Mouse (Mus musculus) forebrain, embryonic 15.5 days (tissue): Measurements from ENCODE around the gene Wwox. TPM values are rescaled to one million over a fixed set of nuclear protein-coding genes. Genes with fewer than 3 reads are reported as not detected.
A peak's percentile ranks its signal among the peaks of the same experiment; 100 is the strongest.

ENCODE experiments used
- ATAC-seq: fragments of 200-750 bp; cut with Nextera tagmentation; replicated peaks from 2 replicates; pipeline ENCODE4 v1.8.0; 2017; ENCODE audit warnings: mild to moderate bottlenecking, moderate TSS enrichment, moderate library complexity
- H3K27ac ChIP-seq: fragments of 300-500 bp; sonication (generic); replicated peaks from 2 replicates; pipeline ENCODE4 v1.5.1; 2015; ENCODE audit warnings: mild to moderate bottlenecking, inconsistent platforms
- H3K27me3 ChIP-seq: fragments of 300-500 bp; sonication (generic); 2 replicates; pipeline ENCODE4 v1.6.1; 2015; ENCODE audit warnings: inconsistent platforms
- H3K36me3 ChIP-seq: fragments of 300-500 bp; sonication (generic); 2 replicates; pipeline ENCODE4 v1.6.1; 2015; ENCODE audit warnings: mild to moderate bottlenecking, inconsistent platforms
- H3K4me1 ChIP-seq: fragments of 300-500 bp; sonication (generic); 2 replicates; pipeline ENCODE4 v1.6.1; 2015; ENCODE audit warnings: inconsistent platforms
- H3K4me2 ChIP-seq: fragments of 300-500 bp; sonication (generic); replicated peaks from 2 replicates; pipeline ENCODE4 v1.6.1; 2015; ENCODE audit warnings: mild to moderate bottlenecking, inconsistent platforms
- H3K4me3 ChIP-seq: fragments of 300-500 bp; sonication (generic); 2 replicates; pipeline ENCODE4 v1.5.1; 2015; ENCODE audit warnings: mild to moderate bottlenecking, inconsistent platforms
- H3K9ac ChIP-seq: fragments of 300-500 bp; sonication (generic); replicated peaks from 2 replicates; pipeline ENCODE4 v1.6.1; 2015; ENCODE audit warnings: mild to moderate bottlenecking, inconsistent platforms
- H3K9me3 ChIP-seq: fragments of 300-500 bp; sonication (generic); 2 replicates; pipeline ENCODE4 v1.6.1; 2016; ENCODE audit warnings: inconsistent platforms
- WGBS: fragments of 180-500 bp; shearing (Covaris S2); methylation state at CpG from one replicate; pipeline ENCODE4 v1.1.7; 2015; ENCODE audit warnings: mixed read lengths; 5-methylcytosine and 5-hydroxymethylcytosine counted together
- polyA plus RNA-seq: library from polyadenylated mRNA; unstranded; fragments of >200 nt; fragmentation: Nextera tagmentation; extraction: Ambion mirVana; gene quantifications from 2 replicates; pipeline ENCODE4 v1.2.1, GENCODE M21; 2015

The Wwox gene
- polyA plus RNA-seq, 1 experiment from 2014 or later, result 10.7 TPM

GRCm38 (mm10) chr8:115110423-115110822, 671.0 kb downstream of the Wwox start:
- 84% methylated on average over 9 of the region's 9 CpGs for WGBS
- no peaks in the 10 kb centered on the region for H3K27me3 ChIP-seq
- H3K36me3 ChIP-seq, result no peaks in the 10 kb centered on the region
- no peak overlapping the region for H3K9ac ChIP-seq
- H3K4me2 ChIP-seq, result no peak overlapping the region
- H3K27ac ChIP-seq, result no peak overlapping the region
- no peak overlapping the region for H3K4me3 ChIP-seq
- ATAC-seq, result no peak
- no peaks in the 10 kb centered on the region for H3K9me3 ChIP-seq
- H3K4me1 ChIP-seq, result 0 out of 2 replicates have a peak, but pooled peaks cover 7% of the 10 kb centered on the region

- Histone ChIP-seq H3K27ac (no peak overlapping the region), H3K9ac (no peak overlapping the region), H3K36me3 (no peaks in the 10 kb centered on the region), H3K4me2 (no peak overlapping the region), H3K27me3 (no peaks in the 10 kb centered on the region), H3K4me1 (0 out of 2 replicates have a peak, but pooled peaks cover 5% of the 10 kb centered on the region), H3K9me3 (no peaks in the 10 kb centered on the region), H3K4me3 (no peak overlapping the region)
- 89% methylated on average over 2 of the region's 2 CpGs for WGBS
- no peak for ATAC-seq
These were observed 672.6 kb downstream of the Wwox start for GRCm38 (mm10) chr8:115112062-115112461.

- Histone ChIP-seq H3K36me3 (no peaks in the 10 kb centered on the region), H3K27ac (no peak overlapping the region), H3K9ac (no peak overlapping the region), H3K27me3 (no peaks in the 10 kb centered on the region), H3K4me3 (no peak overlapping the region), H3K4me2 (no peak overlapping the region), H3K9me3 (no peaks in the 10 kb centered on the region), H3K4me1 (0 out of 2 replicates have a peak, but pooled peaks cover 5% of the 10 kb centered on the region)
- no peak for ATAC-seq
- WGBS, result 31% methylated on average over 6 of the region's 6 CpGs
These were observed 675.0 kb downstream of the Wwox start for GRCm38 (mm10) chr8:115114498-115114897.

- H3K27me3 ChIP-seq, result no peaks in the 10 kb centered on the region
- no peak overlapping the region for H3K9ac ChIP-seq
- H3K27ac ChIP-seq, result no peak overlapping the region
- peaks cover 5% of the 10 kb centered on the region; the same call in 1 of the 2 replicates for H3K4me1 ChIP-seq
- no peak overlapping the region for H3K4me2 ChIP-seq
- whole genome bisulfite sequencing, result 30% methylated on average over 7 of the region's 7 CpGs
- no peaks in the 10 kb centered on the region for H3K36me3 ChIP-seq
- no peak overlapping the region for H3K4me3 ChIP-seq
- no peak for ATAC-seq
- H3K9me3 ChIP-seq, result no peaks in the 10 kb centered on the region
These were observed 686.6 kb downstream of the Wwox start for GRCm38 (mm10) chr8:115126081-115126480.

GRCm38 (mm10) chr8:115126674-115127073, 687.2 kb downstream of the Wwox start:
- Histone ChIP-seq H3K4me3 (no peak overlapping the region), H3K27ac (no peak overlapping the region), H3K27me3 (no peaks in the 10 kb centered on the region), H3K36me3 (no peaks in the 10 kb centered on the region), H3K9ac (no peak overlapping the region), H3K4me2 (no peak overlapping the region), H3K4me1 (peaks cover 5% of the 10 kb centered on the region; the same call in 1 of the 2 replicates), H3K9me3 (no peaks in the 10 kb centered on the region)
- 91% methylated on average over 5 of the region's 5 CpGs for WGBS
- ATAC-seq, result no peak

- no peak for ATAC-seq
- 94% methylated on average over 4 of the region's 4 CpGs for WGBS
- no peak overlapping the region for H3K27ac ChIP-seq
- no peaks in the 10 kb centered on the region for H3K36me3 ChIP-seq
- no peaks in the 10 kb centered on the region for H3K9me3 ChIP-seq
- no peak overlapping the region for H3K4me2 ChIP-seq
- peaks cover 16% of the 10 kb centered on the region for H3K4me1 ChIP-seq
- H3K4me3 ChIP-seq, result no peak overlapping the region
- H3K9ac ChIP-seq, result no peak overlapping the region
- H3K27me3 ChIP-seq, result no peaks in the 10 kb centered on the region
These were observed 689.9 kb downstream of the Wwox start for GRCm38 (mm10) chr8:115129307-115129706.

- no peaks in the 10 kb centered on the region for H3K36me3 ChIP-seq
- H3K4me3 ChIP-seq, result no peak overlapping the region
- H3K9me3 ChIP-seq, result no peaks in the 10 kb centered on the region
- H3K4me2 ChIP-seq, result no peak overlapping the region
- peaks cover 4% of the 10 kb centered on the region; the same call in 1 of the 2 replicates for H3K27me3 ChIP-seq
- 44% methylated on average over 17 of the region's 17 CpGs for WGBS
- peak overlapping the region; percentile 24; the same call in 1 of the 2 replicates for H3K27ac ChIP-seq
- H3K9ac ChIP-seq, result no peak overlapping the region
- no peak for ATAC-seq
- peaks cover 11% of the 10 kb centered on the region; the same call in 1 of the 2 replicates for H3K4me1 ChIP-seq
These were observed 693.7 kb downstream of the Wwox start for GRCm38 (mm10) chr8:115133119-115133518.

- ATAC-seq, result no peak
- no peak overlapping the region for H3K4me3 ChIP-seq
- WGBS, result 8% methylated on average over 7 of the region's 7 CpGs
- H3K27ac ChIP-seq, result peak overlapping the region; percentile 24
- H3K9ac ChIP-seq, result no peak overlapping the region
- H3K4me1 ChIP-seq, result peaks cover 11% of the 10 kb centered on the region; the same call in 1 of the 2 replicates
- no peaks in the 10 kb centered on the region for H3K36me3 ChIP-seq
- H3K9me3 ChIP-seq, result no peaks in the 10 kb centered on the region
- H3K27me3 ChIP-seq, result peaks cover 11% of the 10 kb centered on the region; the same call in 1 of the 2 replicates
- no peak overlapping the region for H3K4me2 ChIP-seq
These were observed 694.3 kb downstream of the Wwox start for GRCm38 (mm10) chr8:115133711-115134218.

GRCm38 (mm10) chr8:115136888-115137287, 697.4 kb downstream of the Wwox start:
- 92% methylated on average over 10 of the region's 10 CpGs for WGBS
- no peaks in the 10 kb centered on the region for H3K9me3 ChIP-seq
- H3K4me1 ChIP-seq, result peaks cover 21% of the 10 kb centered on the region
- no peak for ATAC-seq
- no peak overlapping the region for H3K27ac ChIP-seq
- peaks cover 22% of the 10 kb centered on the region for H3K27me3 ChIP-seq
- no peak overlapping the region for H3K4me3 ChIP-seq
- no peak overlapping the region for H3K4me2 ChIP-seq
- H3K36me3 ChIP-seq, result no peaks in the 10 kb centered on the region
- H3K9ac ChIP-seq, result no peak overlapping the region

- no peak for ATAC-seq
- H3K4me2 ChIP-seq, result peak overlapping the region; percentile 4; the same call in 1 of the 2 replicates
- no peaks in the 10 kb centered on the region for H3K9me3 ChIP-seq
- WGBS, result 7% methylated on average over 8 of the region's 8 CpGs
- peaks cover 16% of the 10 kb centered on the region for H3K4me1 ChIP-seq
- H3K9ac ChIP-seq, result no peak overlapping the region; the same call in 1 of the 2 replicates
- no peaks in the 10 kb centered on the region for H3K36me3 ChIP-seq
- H3K4me3 ChIP-seq, result no peak overlapping the region
- no peak overlapping the region for H3K27ac ChIP-seq
- H3K27me3 ChIP-seq, result peaks cover 62% of the 10 kb centered on the region
These were observed 702.2 kb downstream of the Wwox start for GRCm38 (mm10) chr8:115141614-115142013.

- no peak overlapping the region for H3K4me2 ChIP-seq
- no peak overlapping the region for H3K27ac ChIP-seq
- H3K4me1 ChIP-seq, result peaks cover 19% of the 10 kb centered on the region
- H3K9ac ChIP-seq, result no peak overlapping the region
- peaks cover 57% of the 10 kb centered on the region for H3K27me3 ChIP-seq
- H3K36me3 ChIP-seq, result no peaks in the 10 kb centered on the region
- no peak for ATAC-seq
- 70% methylated on average over 9 of the region's 9 CpGs for WGBS
- no peaks in the 10 kb centered on the region for H3K9me3 ChIP-seq
- H3K4me3 ChIP-seq, result no peak overlapping the region
These were observed 704.3 kb downstream of the Wwox start for GRCm38 (mm10) chr8:115143530-115144320.

- Histone ChIP-seq H3K4me2 (no peak overlapping the region), H3K36me3 (no peaks in the 10 kb centered on the region), H3K27ac (no peak overlapping the region), H3K9ac (no peak overlapping the region), H3K9me3 (no peaks in the 10 kb centered on the region), H3K4me1 (peaks cover 24% of the 10 kb centered on the region), H3K27me3 (peaks cover 68% of the 10 kb centered on the region), H3K4me3 (no peak overlapping the region)
- WGBS, result 23% methylated on average over 9 of the region's 9 CpGs
- no peak; the same call in 1 of the 2 replicates for ATAC-seq
These were observed 707.6 kb downstream of the Wwox start for GRCm38 (mm10) chr8:115147006-115147405.
